Mouse (Mus musculus): ENCODE results near the gene Tnfsf11. TPM values are rescaled to one million over a fixed set of nuclear protein-coding genes. Genes with fewer than 3 reads are reported as not detected.

Gene Tnfsf11
- total RNA-seq, 2 experiments from 2014 or later = not detected

Small RNAs within 50 kb of the gene (microRNA-seq; reads per million reads assigned to microRNA genes)
- not detected for gene Gm23652

Other genes with a start within 250 kb of the Tnfsf11 start
- not detected for gene Fam216b, start 219.0 kb downstream of the Tnfsf11 start, total RNA-seq (2021)
- gene Akap11, start 228.8 kb upstream of the Tnfsf11 start, total RNA-seq (2021) = 10 to 100 TPM; 51.0 to 53.9 TPM

All from adrenal gland, postnatal 4 days (tissue).